Mouse (Mus musculus) embryonic facial prominence, embryonic 15.5 days (tissue): Measurements from ENCODE around the gene Ptger1. TPM values are rescaled to one million over a fixed set of nuclear protein-coding genes. Genes with fewer than 3 reads are reported as not detected.
A peak's percentile ranks its signal among the peaks of the same experiment; 100 is the strongest.

Experiments
- ATAC-seq: fragments of 200-750 bp; cut with Nextera tagmentation; 2 replicates; pipeline ENCODE4 v1.8.0; 2017; ENCODE audit warnings: low read depth, moderate TSS enrichment; ENCODE audit not compliant: insufficient number of reproducible peaks, low FRiP score, low TSS enrichment
- H3K27ac ChIP-seq: fragments of 300-500 bp; sonication (generic); replicated peaks from 2 replicates; pipeline ENCODE4 v1.5.1; 2015; ENCODE audit warnings: mild to moderate bottlenecking, inconsistent platforms
- H3K27me3 ChIP-seq: fragments of 300-500 bp; sonication (generic); 2 replicates; pipeline ENCODE4 v1.6.1; 2015; ENCODE audit warnings: inconsistent platforms
- H3K36me3 ChIP-seq: fragments of 300-500 bp; sonication (generic); 2 replicates; pipeline ENCODE4 v1.6.1; 2015; ENCODE audit warnings: mild to moderate bottlenecking, inconsistent platforms
- H3K4me1 ChIP-seq: fragments of 300-500 bp; sonication (generic); 2 replicates; pipeline ENCODE4 v1.6.1; 2015; ENCODE audit warnings: inconsistent platforms
- H3K4me2 ChIP-seq: fragments of 300-500 bp; sonication (generic); replicated peaks from 2 replicates; pipeline ENCODE4 v1.6.1; 2015; ENCODE audit warnings: mild to moderate bottlenecking, inconsistent platforms
- H3K4me3 ChIP-seq: fragments of 300-500 bp; sonication (generic); replicated peaks from 2 replicates; pipeline ENCODE4 v1.5.1; 2015; ENCODE audit warnings: mild to moderate bottlenecking, inconsistent platforms
- H3K9ac ChIP-seq: fragments of 300-500 bp; sonication (generic); 2 replicates; pipeline ENCODE4 v1.6.1; 2015; ENCODE audit warnings: inconsistent platforms
- H3K9me3 ChIP-seq: fragments of 300-500 bp; sonication (generic); replicated peaks from 2 replicates; pipeline ENCODE4 v1.6.1; 2016; ENCODE audit warnings: inconsistent platforms
- WGBS: fragments of 180-500 bp; shearing (Covaris S2); methylation state at CpG from one replicate; pipeline ENCODE4 v1.1.7; 2015; 5-methylcytosine and 5-hydroxymethylcytosine counted together
- polyA plus RNA-seq: library from polyadenylated mRNA; unstranded; fragments of >200 nt; fragmentation: Nextera tagmentation; extraction: Ambion mirVana; gene quantifications from 2 replicates; pipeline ENCODE4 v1.2.1, GENCODE M21; 2015

Ptger1 gene
- polyA plus RNA-seq, 1 experiment from 2014 or later = 1.4 TPM

GRCm38 (mm10) chr8:83656484-83657246, 9.8 kb upstream of the Ptger1 start:
- ATAC-seq = no peak
- Histone ChIP-seq H3K27me3 (no peaks in the 10 kb centered on the region), H3K4me3 (no peak overlapping the region), H3K9me3 (no peaks in the 10 kb centered on the region), H3K27ac (no peak overlapping the region; the same call in 1 of the 2 replicates), H3K36me3 (peaks cover 13% of the 10 kb centered on the region; the same call in 1 of the 2 replicates), H3K9ac (no peak overlapping the region), H3K4me1 (peaks cover 54% of the 10 kb centered on the region), H3K4me2 (no peak overlapping the region)
- WGBS = 70% methylated on average over 13 of the region's 13 CpGs

GRCm38 (mm10) chr8:83660545-83660944, 5.9 kb upstream of the Ptger1 start:
- ATAC-seq = peak; percentile 16; the same call in 1 of the 2 replicates
- Histone ChIP-seq H3K4me2 (peak overlapping the region; percentile 41), H3K27me3 (no peaks in the 10 kb centered on the region), H3K4me3 (peak overlapping the region; percentile 22), H3K9ac (no peak overlapping the region; the same call in 1 of the 2 replicates), H3K4me1 (peaks cover 65% of the 10 kb centered on the region), H3K36me3 (peaks cover 22% of the 10 kb centered on the region), H3K9me3 (no peaks in the 10 kb centered on the region), H3K27ac (peak overlapping the region; percentile 76)
- 8% methylated on average over 8 of the region's 8 CpGs for WGBS

GRCm38 (mm10) chr8:83660995-83661680, 5.3 kb upstream of the Ptger1 start:
- peaks cover 19% of the 10 kb centered on the region for H3K36me3 ChIP-seq
- peak overlapping the region; percentile 76 for H3K27ac ChIP-seq
- peak; percentile 21; the same call in 1 of the 2 replicates for ATAC-seq
- H3K27me3 ChIP-seq = no peaks in the 10 kb centered on the region
- peak overlapping the region; percentile 22 for H3K4me3 ChIP-seq
- 9% methylated on average over 22 of the region's 22 CpGs for WGBS
- peaks cover 71% of the 10 kb centered on the region for H3K4me1 ChIP-seq
- no peaks in the 10 kb centered on the region for H3K9me3 ChIP-seq
- peak overlapping the region; percentile 23; the same call in 1 of the 2 replicates for H3K9ac ChIP-seq
- peak overlapping the region; percentile 41 for H3K4me2 ChIP-seq

GRCm38 (mm10) chr8:83662421-83662826, 4.1 kb upstream of the Ptger1 start:
- Histone ChIP-seq H3K36me3 (peaks cover 19% of the 10 kb centered on the region; the same call in 1 of the 2 replicates), H3K27ac (peak overlapping the region; percentile 58), H3K4me2 (0 out of 2 replicates have a peak overlapping the region, but pooled peaks have one; percentile 41), H3K27me3 (no peaks in the 10 kb centered on the region), H3K4me1 (peaks cover 84% of the 10 kb centered on the region), H3K9me3 (no peaks in the 10 kb centered on the region), H3K4me3 (no peak overlapping the region), H3K9ac (no peak overlapping the region)
- 4% methylated on average over 4 of the region's 4 CpGs for WGBS
- ATAC-seq = peak; percentile 31; the same call in 1 of the 2 replicates

- WGBS = 86% methylated on average over 13 of the region's 13 CpGs
- no peak overlapping the region for H3K4me2 ChIP-seq
- no peaks in the 10 kb centered on the region for H3K27me3 ChIP-seq
- no peak overlapping the region for H3K9ac ChIP-seq
- peaks cover 94% of the 10 kb centered on the region for H3K4me1 ChIP-seq
- no peaks in the 10 kb centered on the region for H3K9me3 ChIP-seq
- H3K4me3 ChIP-seq = no peak overlapping the region
- peaks cover 14% of the 10 kb centered on the region; the same call in 1 of the 2 replicates for H3K36me3 ChIP-seq
- H3K27ac ChIP-seq = peak overlapping the region; percentile 85
- no peak for ATAC-seq
These were observed 2.4 kb upstream of the Ptger1 start for GRCm38 (mm10) chr8:83664096-83664495.

GRCm38 (mm10) chr8:83664931-83665625, 1.4 kb upstream of the Ptger1 start:
- Histone ChIP-seq H3K9me3 (no peaks in the 10 kb centered on the region), H3K4me1 (peaks cover 88% of the 10 kb centered on the region), H3K36me3 (peaks cover 15% of the 10 kb centered on the region), H3K9ac (no peak overlapping the region), H3K4me2 (no peak overlapping the region), H3K4me3 (no peak overlapping the region), H3K27ac (peak overlapping the region; percentile 85), H3K27me3 (no peaks in the 10 kb centered on the region)
- 10% methylated on average over 2 of the region's 2 CpGs for WGBS
- no peak for ATAC-seq

GRCm38 (mm10) chr8:83666866-83667234, 372 bp downstream of the Ptger1 start:
- no peak overlapping the region for H3K4me3 ChIP-seq
- WGBS = 86% methylated on average over 3 of the region's 3 CpGs

GRCm38 (mm10) chr8:83667526-83667925, 1.0 kb downstream of the Ptger1 start:
- peak overlapping the region; percentile 71; the same call in 1 of the 2 replicates for H3K4me2 ChIP-seq
- H3K4me1 ChIP-seq = peaks cover 64% of the 10 kb centered on the region
- no peaks in the 10 kb centered on the region for H3K9me3 ChIP-seq
- 82% methylated on average over 10 of the region's 10 CpGs for WGBS
- no peak for ATAC-seq
- H3K4me3 ChIP-seq = no peak overlapping the region
- no peak overlapping the region for H3K9ac ChIP-seq
- peaks cover 32% of the 10 kb centered on the region for H3K36me3 ChIP-seq
- 0 out of 2 replicates have a peak overlapping the region, but pooled peaks have one; percentile 83 for H3K27ac ChIP-seq
- no peaks in the 10 kb centered on the region for H3K27me3 ChIP-seq

More at GRCm38 (mm10) chr8:83666866-83667234, 372 bp downstream of the Ptger1 start:
- Histone ChIP-seq H3K27me3 (no peaks in the 10 kb centered on the region), H3K27ac (peak overlapping the region; percentile 83), H3K4me2 (peak overlapping the region; percentile 32; the same call in 1 of the 2 replicates), H3K9ac (no peak overlapping the region), H3K36me3 (peaks cover 26% of the 10 kb centered on the region), H3K4me1 (peaks cover 71% of the 10 kb centered on the region), H3K9me3 (no peaks in the 10 kb centered on the region)
- ATAC-seq = 0 out of 2 replicates have a peak, but pooled peaks have one; percentile 0

GRCm38 (mm10) chr8:83668010-83668916, 1.8 kb downstream of the Ptger1 start:
- Histone ChIP-seq H3K27ac (peak overlapping the region; percentile 31; the same call in 1 of the 2 replicates), H3K4me3 (peak overlapping the region; percentile 41), H3K36me3 (peaks cover 39% of the 10 kb centered on the region), H3K4me2 (peak overlapping the region; percentile 71), H3K4me1 (peaks cover 57% of the 10 kb centered on the region), H3K9ac (no peak overlapping the region; the same call in 1 of the 2 replicates), H3K27me3 (no peaks in the 10 kb centered on the region), H3K9me3 (no peaks in the 10 kb centered on the region)
- WGBS = 23% methylated on average over 80 of the region's 80 CpGs
- ATAC-seq = 0 out of 2 replicates have a peak, but pooled peaks have one; percentile 22

- Histone ChIP-seq H3K9me3 (no peaks in the 10 kb centered on the region), H3K4me2 (peak overlapping the region; percentile 71; the same call in 1 of the 2 replicates), H3K27ac (no peak overlapping the region), H3K9ac (no peak overlapping the region), H3K36me3 (peaks cover 38% of the 10 kb centered on the region), H3K4me1 (peaks cover 52% of the 10 kb centered on the region), H3K27me3 (no peaks in the 10 kb centered on the region), H3K4me3 (0 out of 2 replicates have a peak overlapping the region, but pooled peaks have one; percentile 41)
- 81% methylated on average over 16 of the region's 16 CpGs for WGBS
- ATAC-seq = no peak
These were observed 2.5 kb downstream of the Ptger1 start for GRCm38 (mm10) chr8:83669013-83669412.
